Mouse (Mus musculus) splenic B cell, adult 2 months (primary cell): ENCODE data around the gene Prkcsh.

Experiments
- DNase-seq: peaks from one replicate; pipeline ENCODE4 v3.0.0-alpha.2; 2011; ENCODE audit warnings: low read depth, low spot score
- H3K27me3 ChIP-seq: 2 replicates; pipeline ENCODE4 v1.6.1; 2012; ENCODE audit warnings: mild to moderate bottlenecking, low read length, moderate library complexity, mixed read lengths; ENCODE audit not compliant: control insufficient read depth, poor library complexity, insufficient read depth, severe bottlenecking
- H3K36me3 ChIP-seq: 2 replicates; pipeline ENCODE4 v1.6.1; 2012; ENCODE audit warnings: mild to moderate bottlenecking, low read length, moderate library complexity, mixed read lengths; ENCODE audit not compliant: control insufficient read depth, poor library complexity, insufficient read depth, severe bottlenecking

Gene Prkcsh

GRCm38 (mm10) chr9:22002194-22003162 is at the start of gene Prkcsh, which contains the start of gene Ccdc151:
Gene Prkcsh (plus strand): TSS chr9:22002806.
Gene Ccdc151 (minus strand): TSS chr9:22002634.
- H3K36me3 ChIP-seq: peaks cover 5% of the 10 kb centered on the region
- no peaks in the 10 kb centered on the region for H3K27me3 ChIP-seq
- DNase-seq: peak; percentile 100

- no peaks in the 10 kb centered on the region for H3K27me3 ChIP-seq
- no peaks in the 10 kb centered on the region for H3K36me3 ChIP-seq
- DNase-seq: no peak
Observed at GRCm38 (mm10) chr9:21953600-21953999, 49.0 kb upstream of the Prkcsh start.

- H3K27me3 ChIP-seq: no peaks in the 10 kb centered on the region
- no peaks in the 10 kb centered on the region for H3K36me3 ChIP-seq
- no peak for DNase-seq
Observed at GRCm38 (mm10) chr9:21954635-21955034, 48.0 kb upstream of the Prkcsh start.

- Histone ChIP-seq H3K36me3 (no peaks in the 10 kb centered on the region), H3K27me3 (no peaks in the 10 kb centered on the region)
- DNase-seq: no peak
Observed at GRCm38 (mm10) chr9:21955225-21955569, 47.4 kb upstream of the Prkcsh start.

GRCm38 (mm10) chr9:21955570-21956281 is 46.9 kb upstream of the Prkcsh start, which contains the start of gene Swsap1:
Gene Swsap1 (plus strand): TSS chr9:21955755.
- DNase-seq: peak; percentile 99
- Histone ChIP-seq H3K36me3 (no peaks in the 10 kb centered on the region), H3K27me3 (no peaks in the 10 kb centered on the region)

GRCm38 (mm10) chr9:21958372-21958771 is 44.2 kb upstream of the Prkcsh start:
- no peaks in the 10 kb centered on the region for H3K27me3 ChIP-seq
- DNase-seq: no peak
- no peaks in the 10 kb centered on the region for H3K36me3 ChIP-seq

GRCm38 (mm10) chr9:21959244-21959643 is 43.4 kb upstream of the Prkcsh start:
- Histone ChIP-seq H3K36me3 (no peaks in the 10 kb centered on the region), H3K27me3 (no peaks in the 10 kb centered on the region)
- no peak for DNase-seq

GRCm38 (mm10) chr9:21960135-21960534 is 42.5 kb upstream of the Prkcsh start:
- no peak for DNase-seq
- Histone ChIP-seq H3K36me3 (no peaks in the 10 kb centered on the region), H3K27me3 (no peaks in the 10 kb centered on the region)

- Histone ChIP-seq H3K36me3 (no peaks in the 10 kb centered on the region), H3K27me3 (no peaks in the 10 kb centered on the region)
- DNase-seq: no peak
Observed at GRCm38 (mm10) chr9:21960558-21961208, 41.9 kb upstream of the Prkcsh start.

- H3K36me3 ChIP-seq: no peaks in the 10 kb centered on the region
- DNase-seq: no peak
- no peaks in the 10 kb centered on the region for H3K27me3 ChIP-seq
Observed at GRCm38 (mm10) chr9:21961366-21961980, 41.1 kb upstream of the Prkcsh start.

- Histone ChIP-seq H3K27me3 (no peaks in the 10 kb centered on the region), H3K36me3 (no peaks in the 10 kb centered on the region)
- no peak for DNase-seq
Observed at GRCm38 (mm10) chr9:21962010-21962409, 40.6 kb upstream of the Prkcsh start.

- peak; percentile 51 for DNase-seq
- H3K27me3 ChIP-seq: no peaks in the 10 kb centered on the region
- H3K36me3 ChIP-seq: no peaks in the 10 kb centered on the region
Observed at GRCm38 (mm10) chr9:21962416-21963059, 40.1 kb upstream of the Prkcsh start.

GRCm38 (mm10) chr9:21963417-21963816 is 39.2 kb upstream of the Prkcsh start, which contains the start of gene Epor:
Gene Epor (minus strand): TSS chr9:21963506.
- DNase-seq: no peak
- Histone ChIP-seq H3K36me3 (no peaks in the 10 kb centered on the region), H3K27me3 (no peaks in the 10 kb centered on the region)

GRCm38 (mm10) chr9:21968883-21969282 is 33.7 kb upstream of the Prkcsh start:
- Histone ChIP-seq H3K36me3 (no peaks in the 10 kb centered on the region), H3K27me3 (no peaks in the 10 kb centered on the region)
- DNase-seq: no peak
